Mouse (Mus musculus) ES-CJ7 (cell line): ENCODE data around the gene Lyve1.

Experiments
- DNase-seq: peaks from one replicate; pipeline ENCODE4 v3.0.0; 2011; ENCODE audit warnings: low read depth, low spot score

Gene Lyve1

DNA sequence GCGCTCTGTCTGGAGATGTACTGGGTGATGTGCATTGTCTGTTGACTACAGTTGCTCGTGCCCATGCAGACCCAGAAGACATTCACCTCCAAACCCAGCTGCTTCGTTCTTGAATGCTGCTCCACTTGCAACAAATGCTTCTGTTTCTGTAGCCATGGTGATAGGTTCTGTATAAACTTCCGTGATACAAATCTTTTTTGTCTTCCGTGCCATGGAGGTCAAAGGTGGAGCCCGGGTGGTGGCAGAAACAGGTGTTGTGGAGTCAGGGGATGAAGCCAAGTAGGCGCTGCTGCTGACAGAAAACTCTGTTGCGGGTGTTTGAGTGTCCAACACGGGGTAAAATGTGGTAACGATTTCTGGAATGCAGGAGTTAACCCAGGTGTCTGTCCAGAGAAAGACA, 9.4 kb downstream of the Lyve1 start:
- DNase-seq = no peak

DNA sequence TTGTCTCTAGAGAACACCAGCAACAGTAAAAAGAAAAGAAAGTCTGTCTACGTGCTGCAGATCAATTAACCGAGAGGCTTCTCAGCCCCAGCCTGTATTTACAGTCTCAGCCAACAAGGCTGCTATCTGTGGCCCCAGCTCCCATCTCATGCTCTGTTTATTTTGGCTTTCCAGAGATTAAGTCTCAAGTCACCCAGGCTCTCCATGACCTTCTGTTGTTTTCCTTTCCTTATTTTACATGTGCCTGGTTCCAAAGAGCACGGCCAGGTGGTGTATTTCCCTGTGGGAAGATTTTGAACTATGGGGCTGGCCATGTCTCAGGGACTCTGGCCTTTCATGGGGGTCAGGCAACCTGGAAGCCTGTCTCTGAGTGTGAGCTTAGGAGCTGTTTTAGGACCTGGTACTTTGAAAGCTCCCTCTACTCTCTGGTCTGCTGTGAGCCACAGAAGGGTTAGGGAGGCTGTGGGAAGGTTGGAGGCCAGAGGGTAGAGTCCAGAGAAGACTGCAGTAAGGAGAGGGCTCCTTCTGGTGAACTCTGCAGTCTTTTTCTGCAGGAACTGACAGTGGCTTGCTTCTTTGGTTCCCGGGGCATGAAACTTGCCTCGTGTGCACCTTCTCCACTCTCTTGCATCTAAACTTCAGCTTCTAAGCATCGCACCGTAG, 11.4 kb downstream of the Lyve1 start:
- no peak for DNase-seq

DNA sequence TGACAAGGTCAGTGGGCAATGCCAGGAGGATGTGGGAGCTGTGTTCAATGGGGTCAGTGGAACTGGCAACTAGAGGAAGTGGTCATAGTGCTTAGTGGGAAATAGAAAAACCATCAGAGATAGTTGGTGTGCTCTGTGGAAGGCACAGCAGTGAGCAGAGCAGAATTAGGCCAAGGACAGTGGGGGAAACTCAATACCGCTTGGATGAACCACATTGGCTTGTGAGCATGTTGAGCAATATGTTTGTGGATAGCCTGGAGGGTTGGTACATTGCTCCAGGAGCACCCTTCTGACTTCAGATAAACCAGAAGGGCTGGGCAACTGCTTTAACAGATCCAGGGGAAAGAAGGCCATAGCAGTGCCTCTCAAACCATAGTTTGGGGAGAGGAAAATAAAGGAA, 14.7 kb downstream of the Lyve1 start:
- no peak for DNase-seq

- DNase-seq = no peak
These were observed 15.7 kb downstream of the Lyve1 start for GRCm38 (mm10) chr7:110847321-110847720.

DNA sequence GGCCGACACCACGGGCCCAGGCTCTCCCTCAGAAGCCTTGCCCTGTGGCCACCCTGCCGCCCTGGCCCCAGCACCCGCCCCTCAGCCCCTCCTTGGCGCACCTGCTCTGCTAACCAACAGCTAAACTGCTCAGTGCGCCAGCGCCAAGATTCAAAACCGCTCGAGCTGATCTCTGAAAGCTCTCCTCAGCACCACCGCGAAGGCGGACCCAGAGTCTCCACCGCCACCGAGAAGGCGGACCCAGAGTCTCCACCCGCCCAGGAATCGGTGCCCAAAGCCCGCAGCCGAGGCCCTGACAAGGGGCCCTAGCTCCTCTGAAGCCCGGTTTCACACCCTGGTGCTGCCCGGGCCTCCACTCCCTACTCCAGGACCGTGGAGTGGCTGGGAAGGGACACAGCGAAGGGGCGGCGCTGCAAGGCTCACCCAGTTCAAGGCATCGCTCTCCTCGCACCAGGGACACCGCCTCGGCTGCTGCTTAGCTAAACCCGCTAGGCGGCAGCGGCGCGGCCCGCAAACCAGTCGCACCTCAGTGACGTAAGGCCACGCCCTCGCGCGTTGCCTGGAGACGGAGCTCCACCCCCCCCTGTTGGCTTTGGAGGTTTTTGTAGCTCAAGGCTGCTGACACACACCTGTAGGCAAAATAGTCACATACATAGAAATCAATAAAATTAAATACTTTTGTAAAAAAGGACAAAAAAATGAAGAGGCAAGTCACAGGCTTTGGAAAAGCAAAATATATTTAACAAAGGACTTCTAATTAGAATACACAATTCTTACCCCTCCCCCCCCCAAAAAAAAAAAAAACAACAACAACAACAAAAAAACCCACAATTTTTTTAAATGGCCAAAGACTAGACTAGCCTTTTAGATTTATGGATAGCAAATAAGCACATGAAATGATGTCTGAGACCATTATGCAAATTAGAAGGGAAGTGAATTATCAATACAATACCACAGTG, 18.8 kb downstream of the Lyve1 start, which contains the start of gene Rnf141:
Rnf141 (minus strand) TSS at position 542 of the 959 bp plus-strand sequence.
- DNase-seq = peak; percentile 95

- DNase-seq = no peak
These were observed 22.7 kb downstream of the Lyve1 start for GRCm38 (mm10) chr7:110840332-110840731.

- no peak for DNase-seq
These were observed 28.5 kb downstream of the Lyve1 start for GRCm38 (mm10) chr7:110834522-110834921.

- DNase-seq = no peak
These were observed 29.0 kb downstream of the Lyve1 start for GRCm38 (mm10) chr7:110834018-110834417.

- no peak for DNase-seq
These were observed 30.0 kb downstream of the Lyve1 start for GRCm38 (mm10) chr7:110833024-110833423.

- DNase-seq = no peak
These were observed 38.8 kb downstream of the Lyve1 start for GRCm38 (mm10) chr7:110823995-110824953.

DNA sequence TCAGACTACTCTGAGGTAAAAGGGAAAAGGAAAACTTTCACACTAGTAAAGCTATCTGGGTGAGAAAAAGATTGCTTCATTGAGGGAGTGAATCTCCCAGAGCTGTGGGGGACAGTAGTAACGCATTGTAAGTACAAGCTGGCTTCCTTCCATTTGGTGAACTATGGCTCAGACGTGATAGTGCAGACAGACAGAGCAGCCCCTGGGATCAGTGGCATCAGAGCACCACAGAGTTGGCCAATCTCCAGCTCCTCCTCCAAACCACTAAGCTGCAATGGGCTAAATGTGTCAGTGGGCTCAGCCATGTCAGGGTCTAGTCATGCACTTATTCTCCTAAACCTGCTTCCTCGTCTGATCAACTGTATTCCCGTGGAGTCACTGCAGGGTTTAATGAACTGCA, 39.4 kb downstream of the Lyve1 start:
- no peak for DNase-seq

- DNase-seq = no peak
These were observed 40.0 kb downstream of the Lyve1 start for GRCm38 (mm10) chr7:110823076-110823475.

GRCm38 (mm10) chr7:110822055-110822454, 41.0 kb downstream of the Lyve1 start:
- no peak for DNase-seq

DNA sequence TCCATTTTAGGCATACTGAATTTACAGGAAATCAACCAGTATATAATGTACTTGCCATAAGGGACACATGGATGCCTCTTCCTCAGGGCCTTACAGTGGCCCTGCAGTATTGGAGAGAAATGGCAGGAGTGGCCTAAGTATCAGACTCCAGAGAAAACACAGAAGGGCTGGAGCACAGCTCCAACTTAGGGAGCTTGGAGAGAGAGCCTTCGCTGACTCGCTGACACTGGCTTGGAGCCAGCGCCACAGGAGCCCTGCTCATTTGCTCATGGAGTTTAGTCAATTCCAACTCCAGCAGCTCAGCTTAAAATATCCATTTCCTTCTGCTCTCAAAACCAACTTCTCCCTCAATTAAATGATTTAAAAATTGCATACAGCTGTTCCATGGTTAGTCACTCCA, 41.4 kb downstream of the Lyve1 start:
- DNase-seq = no peak

GRCm38 (mm10) chr7:110821068-110821467, 42.0 kb downstream of the Lyve1 start:
- no peak for DNase-seq

DNA sequence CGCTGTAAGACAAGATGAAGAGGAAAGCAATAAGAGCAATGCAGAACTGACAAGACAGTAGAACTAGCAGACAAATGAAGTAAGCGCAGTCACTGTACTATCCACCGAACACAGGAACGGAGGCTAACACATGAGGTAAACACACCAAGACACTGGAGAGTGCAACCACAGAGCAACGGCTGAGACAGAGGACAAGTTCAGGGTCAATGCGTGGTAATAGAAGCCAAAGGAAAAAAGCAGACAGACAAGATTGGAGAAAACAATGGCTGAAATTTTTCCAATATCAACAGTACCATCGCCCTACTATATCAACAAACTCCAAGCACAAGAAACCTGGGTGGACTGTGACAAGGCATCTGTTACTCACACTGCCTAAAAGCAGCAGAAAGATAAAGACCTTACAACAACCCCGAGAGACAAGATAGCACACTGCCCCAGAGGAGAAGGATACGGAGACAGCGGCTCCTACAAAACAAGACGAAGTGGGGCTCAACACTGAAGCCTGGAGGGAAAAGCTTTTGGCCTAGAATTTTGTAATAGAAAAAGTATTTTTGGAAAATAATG, 44.2 kb downstream of the Lyve1 start:
- no peak for DNase-seq

GRCm38 (mm10) chr7:110818206-110818605, 44.8 kb downstream of the Lyve1 start:
- no peak for DNase-seq

DNA sequence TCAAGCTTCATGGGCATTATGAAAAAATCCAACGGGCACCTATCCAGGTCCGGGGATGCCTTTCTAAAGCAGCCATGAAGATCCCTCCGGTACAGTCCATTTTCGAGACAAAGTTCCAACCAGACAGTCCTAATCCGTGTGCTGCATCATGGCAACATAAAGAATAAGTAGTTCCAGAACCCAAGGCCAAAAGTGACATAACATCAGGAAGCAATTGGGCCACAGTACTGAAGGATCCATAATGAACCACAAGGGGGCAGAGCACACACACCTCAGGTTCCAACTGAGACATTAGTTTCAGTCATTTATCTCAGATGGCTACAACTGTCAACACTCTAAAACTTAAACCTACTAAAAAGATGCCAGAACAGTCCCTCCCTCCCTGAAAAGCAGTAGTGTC, 47.0 kb downstream of the Lyve1 start:
- DNase-seq = peak; percentile 50

GRCm38 (mm10) chr7:110813983-110814382, 49.1 kb downstream of the Lyve1 start:
- DNase-seq = no peak

DNA sequence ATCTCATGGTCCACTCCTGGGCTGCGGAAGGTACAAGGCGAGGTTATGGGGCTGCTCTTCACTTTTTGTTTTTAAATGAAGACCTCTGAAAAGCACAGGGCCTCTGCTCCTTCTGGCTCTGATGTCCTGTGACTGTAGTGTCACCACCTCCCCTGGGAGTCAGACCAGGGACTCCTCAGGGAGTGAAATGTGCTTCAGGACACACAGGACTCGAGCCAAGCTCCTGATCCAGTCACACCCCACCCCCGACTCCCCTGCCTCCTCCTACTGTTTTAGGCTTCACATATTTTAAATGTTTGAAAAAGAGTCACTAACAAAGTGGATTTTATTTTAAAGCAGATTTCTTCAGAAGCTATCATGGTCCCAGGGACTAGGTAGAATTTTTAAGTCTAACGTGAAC, 51.5 kb downstream of the Lyve1 start:
- DNase-seq = no peak

GRCm38 (mm10) chr7:110810995-110811394, 52.0 kb downstream of the Lyve1 start:
- no peak for DNase-seq
